In genomic region chr5:30461821-30462220, GRCm38 (mm10) we compare ENCODE assay signal across 8 mouse cellular contexts. TPM values are rescaled to one million over a fixed set of nuclear protein-coding genes. Genes with fewer than 3 reads are reported as not detected.
DNase-seq lines count a peak whose midpoint lies in the region; ATAC-seq lines count a peak whose summit lies in the region.

Gene Otof (minus strand): TSS chr5:30461932.

- peaks cover 17% of the 10 kb centered on the region for H3K4me1 ChIP-seq in heart, embryonic 12.5 days (replicated peaks)
- peaks cover 21% of the 10 kb centered on the region for H3K4me1 ChIP-seq in heart, embryonic 10.5 days

- no peaks in the 10 kb centered on the region for H3K36me3 ChIP-seq in heart, embryonic 12.5 days
- no peaks in the 10 kb centered on the region for H3K36me3 ChIP-seq in heart, embryonic 10.5 days

- 19% methylated on average over 12 of the region's 12 CpGs for WGBS in heart, embryonic 12.5 days
- 28% methylated on average over 12 of the region's 12 CpGs for WGBS in heart, embryonic 10.5 days

- H3K4me2 ChIP-seq in heart, embryonic 12.5 days: peak within 1 kb of the TSS; percentile 4

- no peak for DNase-seq in heart, embryonic 10.5 days (ENCODE audit: low spot score)
- peak; percentile 49 for DNase-seq in cerebellum, adult 9-11 months
- peak; percentile 8 for DNase-seq in gastrocnemius, postnatal 25 days
- peak; percentile 37 to 56 for DNase-seq in layer of hippocampus, postnatal 36 days
- peak; percentile 43 for DNase-seq in neural tube, embryonic 10.5 days (ENCODE audit: extremely low spot score, low spot score)

- H3K4me3 ChIP-seq in heart, embryonic 12.5 days: no peak within 1 kb of the TSS
- no peak within 1 kb of the TSS for H3K4me3 ChIP-seq in heart, embryonic 10.5 days

- no peak for ATAC-seq in heart, embryonic 12.5 days (ENCODE audit: insufficient number of reproducible peaks, low FRiP score)
- ATAC-seq in activated CD4-positive, CD25-positive, alpha-beta regulatory T cell, adult 4 months: no peak
- no peak for ATAC-seq in megakaryocyte progenitor cell, adult 5-6 weeks (replicated peaks; ENCODE audit: poor library complexity)

- H3K9me3 ChIP-seq in heart, embryonic 12.5 days (replicated peaks): no peaks in the 10 kb centered on the region
- H3K9me3 ChIP-seq in heart, embryonic 10.5 days: no peaks in the 10 kb centered on the region

- no peak within 1 kb of the TSS for H3K9ac ChIP-seq in heart, embryonic 12.5 days

- peaks cover 87% of the 10 kb centered on the region for H3K27me3 ChIP-seq in heart, embryonic 12.5 days (replicated peaks)
- peaks cover 97% of the 10 kb centered on the region for H3K27me3 ChIP-seq in heart, embryonic 10.5 days (ENCODE audit: insufficient read depth, poor library complexity, severe bottlenecking)

- no peak within 1 kb of the TSS for H3K27ac ChIP-seq in heart, embryonic 12.5 days (ENCODE audit: poor library complexity, severe bottlenecking)
- no peak within 1 kb of the TSS for H3K27ac ChIP-seq in heart, embryonic 10.5 days

RNA-seq across cellular contexts. Expression of gene Otof, which starts in this region (rescaled TPM):
- 0.14 and 0.15 TPM in 2 replicates for polyA plus RNA-seq in heart, embryonic 12.5 days (2016; fragmentation: Nextera tagmentation; extraction: Ambion mirVana)
- 0.15 and 0.21 TPM in 2 replicates for polyA plus RNA-seq in heart, embryonic 10.5 days (2016; fragmentation: Nextera tagmentation; extraction: Ambion mirVana)
- under 1 TPM; 0.08 to 0.18 TPM for total RNA-seq in gastrocnemius, postnatal 25 days (2021)
- 1 to 10 TPM; 3.6 TPM for total RNA-seq in layer of hippocampus, postnatal 36 days (2021)
- not detected for polyA plus RNA-seq in activated CD4-positive, CD25-positive, alpha-beta regulatory T cell, adult 4 months (2017; shearing (Covaris generic))
- not detected in 2 replicates for total RNA-seq in megakaryocyte progenitor cell, adult 5-6 weeks (2015)
- total RNA-seq in megakaryocyte progenitor cell, adult 5-6 weeks (2017): 0.08 TPM in 1 of 2 replicates, not detected in the other

Comparison
In these comparisons a context has a peak if more than half of its experiments do, and no peak if none do; other contexts are left out.
1. Peak in DNase-seq in gastrocnemius, postnatal 25 days; RNA of the gene not detected or under 1 TPM.